Mouse (Mus musculus): ENCODE measurements around the gene Sod2. TPM values are rescaled to one million over a fixed set of nuclear protein-coding genes. Genes with fewer than 3 reads are reported as not detected.
"Not testable (repeated sequence)": the region's sequence is repeated elsewhere in the genome, so short reads cannot be mapped to it uniquely, and the experiment has no call there.

Gene Sod2
- 97.3 and 98.5 TPM in 2 replicates for polyA plus RNA-seq (2011; ENCODE audit: insufficient read depth, insufficient read length, low read depth, missing spikeins)

DNA sequence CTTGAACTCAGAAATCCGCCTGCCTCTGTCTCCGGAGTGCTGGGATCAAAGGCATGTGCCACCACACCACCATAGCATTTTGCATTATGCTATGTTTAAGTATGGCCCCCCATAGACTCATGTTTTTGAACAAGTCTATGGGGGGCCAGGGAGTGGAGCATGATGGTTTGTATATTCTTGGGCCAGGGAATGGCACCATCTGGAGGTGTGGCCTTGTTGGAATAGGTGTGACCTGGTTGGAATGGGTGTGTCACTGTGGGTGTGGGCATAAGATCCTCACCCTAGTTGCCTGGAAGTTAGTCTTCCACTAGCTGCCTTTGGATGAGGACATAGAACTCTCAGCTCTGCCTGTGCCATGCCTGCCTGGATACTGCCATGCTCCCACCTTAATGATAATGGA, at the start of gene Sod2:
TSS of gene Sod2 (plus strand) at position 301 of the 400 bp plus-strand sequence.
- not testable (repeated sequence) for H3K27me3 ChIP-seq (ENCODE audit: control insufficient read depth, insufficient read depth, low read length, poor library complexity, severe bottlenecking); H3K36me3 ChIP-seq (ENCODE audit: control insufficient read depth, insufficient read depth, low read length, poor library complexity, severe bottlenecking); H3K9me3 ChIP-seq (replicated peaks; ENCODE audit: control insufficient read depth, insufficient read depth, low read length, poor library complexity, severe bottlenecking); H3K4me1 ChIP-seq (ENCODE audit: control insufficient read depth, insufficient read depth, low read length)
- peak within 1 kb of the TSS; percentile 57 for H3K4me3 ChIP-seq (ENCODE audit: low read depth, low read length)
- H3K9ac ChIP-seq (ENCODE audit: low read depth, poor library complexity, severe bottlenecking), result peak within 1 kb of the TSS; percentile 34
- H3K27ac ChIP-seq (ENCODE audit: insufficient read depth, low read length), result peak within 1 kb of the TSS; percentile 35; the same call in 1 of the 2 replicates

DNA sequence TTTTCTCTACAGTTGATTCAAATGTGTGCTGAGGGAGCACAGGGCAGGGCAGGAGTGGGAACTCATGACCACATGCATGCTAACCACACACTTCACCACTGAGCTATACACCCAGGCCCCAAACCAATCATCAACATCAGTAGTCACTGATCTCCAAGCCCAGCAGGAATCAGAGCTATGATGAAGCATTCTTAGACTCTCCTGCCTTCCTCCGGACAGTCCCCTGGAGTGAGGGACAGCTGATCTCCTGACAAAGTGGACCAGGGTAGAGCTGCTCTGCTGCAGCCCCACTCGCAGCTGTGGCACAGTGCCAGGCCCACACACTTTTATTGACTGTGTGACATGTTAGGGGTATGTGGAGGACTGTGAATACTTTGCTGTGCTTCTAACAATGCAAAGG, 47.3 kb upstream of the Sod2 start:
- Histone ChIP-seq H3K36me3 (ENCODE audit: control insufficient read depth, insufficient read depth, low read length, poor library complexity, severe bottlenecking) (peaks cover 14% of the 10 kb centered on the region), H3K4me3 (ENCODE audit: low read depth, low read length) (0 out of 2 replicates have a peak overlapping the region, but pooled peaks have one; percentile 21)
- H3K9ac ChIP-seq (ENCODE audit: low read depth, poor library complexity, severe bottlenecking); H3K27me3 ChIP-seq (ENCODE audit: control insufficient read depth, insufficient read depth, low read length, poor library complexity, severe bottlenecking); H3K4me1 ChIP-seq (ENCODE audit: control insufficient read depth, insufficient read depth, low read length); H3K9me3 ChIP-seq (replicated peaks; ENCODE audit: control insufficient read depth, insufficient read depth, low read length, poor library complexity, severe bottlenecking); H3K27ac ChIP-seq (ENCODE audit: insufficient read depth, low read length): not testable (repeated sequence)

DNA sequence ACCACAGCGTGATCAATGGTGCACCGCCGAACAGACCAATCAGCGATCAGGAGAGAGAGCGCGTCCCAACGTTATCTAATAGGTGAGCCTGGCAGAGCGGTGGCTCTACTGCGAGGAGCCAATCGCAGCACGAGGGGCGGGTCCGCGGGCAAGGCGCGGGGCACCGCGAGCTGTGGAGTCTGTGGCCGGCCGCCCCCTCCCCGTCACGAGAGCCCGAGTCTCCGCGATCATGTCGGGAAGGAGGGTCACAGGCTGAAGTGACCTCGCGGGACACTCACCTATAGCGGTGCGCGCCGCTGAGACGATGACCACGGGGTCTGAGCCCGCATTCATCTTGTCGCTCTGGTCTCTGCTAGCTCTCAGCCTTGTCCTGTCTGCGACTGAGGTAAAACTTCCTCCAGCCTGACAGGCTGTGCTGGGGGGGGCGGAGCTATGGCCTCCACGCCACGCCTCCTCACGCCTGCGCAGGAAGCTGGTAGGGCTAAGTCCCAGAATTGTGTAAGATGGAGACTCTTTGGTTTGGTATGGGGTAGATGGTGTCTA, 46.2 kb upstream of the Sod2 start, which contains the start of gene Acat2:
TSS of gene Acat2 (minus strand) at position 417 of the 543 bp plus-strand sequence.
- Histone ChIP-seq H3K36me3 (ENCODE audit: control insufficient read depth, insufficient read depth, low read length, poor library complexity, severe bottlenecking) (peaks cover 14% of the 10 kb centered on the region), H3K27me3 (ENCODE audit: control insufficient read depth, insufficient read depth, low read length, poor library complexity, severe bottlenecking) (no peaks in the 10 kb centered on the region), H3K9ac (ENCODE audit: low read depth, poor library complexity, severe bottlenecking) (peak within 1 kb of the TSS; percentile 19), H3K4me1 (ENCODE audit: control insufficient read depth, insufficient read depth, low read length) (no peaks in the 10 kb centered on the region), H3K27ac (ENCODE audit: insufficient read depth, low read length) (no peak within 1 kb of the TSS), H3K4me3 (ENCODE audit: low read depth, low read length) (peak within 1 kb of the TSS; percentile 79), H3K9me3 (replicated peaks; ENCODE audit: control insufficient read depth, insufficient read depth, low read length, poor library complexity, severe bottlenecking) (no peaks in the 10 kb centered on the region)
- TF ChIP-seq CTCF (IDR thresholded peaks at IDR 0.05; ENCODE audit: low read depth, low read length), result no peak
- peak; percentile 81 for TF ChIP-seq POLR2A (IDR thresholded peaks at IDR 0.05; ENCODE audit: insufficient read depth, low read length)

DNA sequence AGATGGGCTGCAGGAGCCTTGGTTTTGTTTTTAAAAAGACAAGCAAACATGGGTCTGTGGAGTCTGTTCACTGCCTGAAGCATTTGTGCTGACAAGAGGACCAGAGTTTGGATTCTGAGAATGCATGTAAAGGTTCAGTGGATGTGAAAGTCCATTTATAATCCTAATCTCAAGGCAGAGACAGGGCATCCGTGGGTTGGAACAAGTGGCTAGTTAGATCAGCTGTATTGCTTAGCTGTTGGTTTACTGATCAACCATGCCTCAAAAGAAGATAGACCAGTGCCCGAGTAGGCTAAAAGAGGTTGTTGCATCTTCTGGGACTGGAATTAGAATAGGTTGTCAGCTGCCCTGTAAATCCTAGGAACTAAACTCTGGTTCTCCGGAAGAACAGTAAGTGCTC, 43.2 kb upstream of the Sod2 start:
- TF ChIP-seq CTCF (IDR thresholded peaks at IDR 0.05; ENCODE audit: low read depth, low read length) (no peak), POLR2A (IDR thresholded peaks at IDR 0.05; ENCODE audit: insufficient read depth, low read length) (no peak), EP300 (IDR thresholded peaks at IDR 0.05; ENCODE audit: insufficient read depth, low read depth, low read length) (no peak)
- H3K27me3 ChIP-seq (ENCODE audit: control insufficient read depth, insufficient read depth, low read length, poor library complexity, severe bottlenecking), result no peaks in the 10 kb centered on the region
- H3K4me3 ChIP-seq (ENCODE audit: low read depth, low read length), result no peak overlapping the region
- H3K4me1 ChIP-seq (ENCODE audit: control insufficient read depth, insufficient read depth, low read length), result no peaks in the 10 kb centered on the region
- H3K9ac ChIP-seq (ENCODE audit: low read depth, poor library complexity, severe bottlenecking), result no peak overlapping the region
- peaks cover 20% of the 10 kb centered on the region for H3K36me3 ChIP-seq (ENCODE audit: control insufficient read depth, insufficient read depth, low read length, poor library complexity, severe bottlenecking)
- H3K27ac ChIP-seq (ENCODE audit: insufficient read depth, low read length), result no peak overlapping the region
- no peaks in the 10 kb centered on the region for H3K9me3 ChIP-seq (replicated peaks; ENCODE audit: control insufficient read depth, insufficient read depth, low read length, poor library complexity, severe bottlenecking)

DNA sequence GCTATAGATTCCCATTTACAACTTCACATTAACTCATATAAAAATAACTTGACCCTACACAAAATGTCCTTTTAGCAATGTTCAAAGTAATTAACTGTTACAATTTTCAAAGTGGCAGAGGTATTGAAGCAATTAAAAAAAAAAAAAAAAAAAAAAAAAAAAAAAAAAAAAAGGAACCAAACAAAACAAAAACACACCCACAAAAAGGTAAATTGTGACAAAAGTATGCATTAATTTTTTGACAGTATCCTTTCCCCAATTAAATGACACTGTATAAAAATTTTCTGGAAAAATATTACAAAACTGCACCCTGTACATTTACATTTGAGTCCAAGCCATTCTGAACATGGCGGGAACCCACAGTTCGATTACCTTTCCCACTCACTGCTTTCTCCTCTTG, 39.5 kb upstream of the Sod2 start:
- H3K27me3 ChIP-seq (ENCODE audit: control insufficient read depth, insufficient read depth, low read length, poor library complexity, severe bottlenecking), result no peaks in the 10 kb centered on the region
- no peak for TF ChIP-seq POLR2A (IDR thresholded peaks at IDR 0.05; ENCODE audit: insufficient read depth, low read length)
- TF ChIP-seq EP300 (IDR thresholded peaks at IDR 0.05; ENCODE audit: insufficient read depth, low read depth, low read length), result no peak
- no peak for TF ChIP-seq CTCF (IDR thresholded peaks at IDR 0.05; ENCODE audit: low read depth, low read length)
- H3K4me1 ChIP-seq (ENCODE audit: control insufficient read depth, insufficient read depth, low read length), result no peaks in the 10 kb centered on the region
- H3K4me3 ChIP-seq (ENCODE audit: low read depth, low read length), result no peak overlapping the region
- no peak overlapping the region for H3K9ac ChIP-seq (ENCODE audit: low read depth, poor library complexity, severe bottlenecking)
- no peak overlapping the region for H3K27ac ChIP-seq (ENCODE audit: insufficient read depth, low read length)
- no peaks in the 10 kb centered on the region for H3K9me3 ChIP-seq (replicated peaks; ENCODE audit: control insufficient read depth, insufficient read depth, low read length, poor library complexity, severe bottlenecking)
- peaks cover 40% of the 10 kb centered on the region for H3K36me3 ChIP-seq (ENCODE audit: control insufficient read depth, insufficient read depth, low read length, poor library complexity, severe bottlenecking)

DNA sequence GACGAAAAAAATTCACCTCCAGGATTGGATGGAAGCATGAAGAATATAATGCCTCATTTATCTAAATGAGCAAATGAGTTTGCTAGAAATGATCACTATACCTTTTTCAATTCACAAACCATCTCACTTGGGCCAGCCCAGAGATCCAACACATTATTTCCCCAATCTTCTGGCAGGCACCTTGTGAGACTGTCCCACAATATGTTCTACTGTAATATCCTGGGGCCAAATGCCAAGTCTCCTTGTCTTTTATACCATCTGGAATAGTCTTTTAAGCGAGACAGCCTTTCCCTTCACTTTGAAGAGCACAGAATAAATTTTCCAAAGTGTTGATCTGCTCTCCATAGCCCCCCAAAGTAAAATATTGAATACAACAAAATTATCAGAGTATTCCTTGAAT, 32.8 kb upstream of the Sod2 start:
- H3K27me3 ChIP-seq (ENCODE audit: control insufficient read depth, insufficient read depth, low read length, poor library complexity, severe bottlenecking), result no peaks in the 10 kb centered on the region
- no peak overlapping the region for H3K4me3 ChIP-seq (ENCODE audit: low read depth, low read length)
- TF ChIP-seq CTCF (IDR thresholded peaks at IDR 0.05; ENCODE audit: low read depth, low read length) (no peak), EP300 (IDR thresholded peaks at IDR 0.05; ENCODE audit: insufficient read depth, low read depth, low read length) (no peak), POLR2A (IDR thresholded peaks at IDR 0.05; ENCODE audit: insufficient read depth, low read length) (no peak)
- H3K4me1 ChIP-seq (ENCODE audit: control insufficient read depth, insufficient read depth, low read length), result no peaks in the 10 kb centered on the region
- H3K27ac ChIP-seq (ENCODE audit: insufficient read depth, low read length), result no peak overlapping the region
- H3K9me3 ChIP-seq (replicated peaks; ENCODE audit: control insufficient read depth, insufficient read depth, low read length, poor library complexity, severe bottlenecking), result no peaks in the 10 kb centered on the region
- peaks cover 67% of the 10 kb centered on the region for H3K36me3 ChIP-seq (ENCODE audit: control insufficient read depth, insufficient read depth, low read length, poor library complexity, severe bottlenecking)
- H3K9ac ChIP-seq (ENCODE audit: low read depth, poor library complexity, severe bottlenecking), result no peak overlapping the region
